ENCODE assay signal across 20 mouse cellular contexts in genomic region chr3:100711486-100711885, GRCm38 (mm10). TPM values are rescaled to one million over a fixed set of nuclear protein-coding genes. Genes with fewer than 3 reads are reported as not detected.
DNase-seq lines count a peak whose midpoint lies in the region; ATAC-seq lines count a peak whose summit lies in the region.
"Had no signal": no experiment of that assay in that cellular context is flagged by ENCODE, and none has a peak within 500 bp of the region (broad histone marks: within the 10 kb centered on the region; RNA-seq: fewer than 3 reads in every experiment).

No protein-coding gene starts in this region.

- no peak overlapping the region for H3K9ac ChIP-seq in hindbrain, embryonic 11.5 days (ENCODE audit: low read depth, low read length)
- H3K9ac ChIP-seq in hindbrain, embryonic 16.5 days (ENCODE audit: low read depth, low read length): no peak overlapping the region
- no peak overlapping the region for H3K9ac ChIP-seq in liver, embryonic 11.5 days (ENCODE audit: low read depth, low read length)
- H3K9ac ChIP-seq: midbrain, embryonic 12.5 days had no signal

- no peak for ATAC-seq in hindbrain, embryonic 11.5 days (ENCODE audit: low FRiP score)
- no peak for ATAC-seq in hindbrain, embryonic 16.5 days
- ATAC-seq in liver, embryonic 11.5 days (replicated peaks; ENCODE audit: low FRiP score): no peak
- no peak for ATAC-seq in monocyte, adult 5-6 weeks (replicated peaks; ENCODE audit: insufficient number of reproducible peaks, low FRiP score, low TSS enrichment, poor library complexity, severe bottlenecking)
- ATAC-seq: forebrain, embryonic 16.5 days; hindbrain, postnatal 0 days had no signal

- no peak overlapping the region for H3K4me3 ChIP-seq in hindbrain, embryonic 11.5 days (ENCODE audit: low read depth, low read length)
- H3K4me3 ChIP-seq in hindbrain, embryonic 16.5 days (ENCODE audit: low read length): no peak overlapping the region
- no peak overlapping the region for H3K4me3 ChIP-seq in liver, embryonic 11.5 days (ENCODE audit: low read depth, low read length)
- H3K4me3 ChIP-seq: layer of hippocampus, adult 2 months; left cerebral cortex, adult 2 months; midbrain, embryonic 12.5 days; myocyte had no signal

- no peaks in the 10 kb centered on the region for H3K36me3 ChIP-seq in hindbrain, embryonic 11.5 days (ENCODE audit: control insufficient read depth, insufficient read depth, low read length)
- H3K36me3 ChIP-seq in hindbrain, embryonic 16.5 days (ENCODE audit: control insufficient read depth, insufficient read depth, low read length): no peaks in the 10 kb centered on the region
- H3K36me3 ChIP-seq in liver, embryonic 11.5 days (ENCODE audit: control insufficient read depth, insufficient read depth, low read length): no peaks in the 10 kb centered on the region
- H3K36me3 ChIP-seq: midbrain, embryonic 12.5 days had no signal

- H3K27ac ChIP-seq in hindbrain, embryonic 11.5 days (ENCODE audit: low read depth, low read length): no peak overlapping the region
- no peak overlapping the region for H3K27ac ChIP-seq in hindbrain, embryonic 16.5 days (ENCODE audit: low read depth, low read length)
- H3K27ac ChIP-seq in liver, embryonic 11.5 days (ENCODE audit: low read depth, low read length): no peak overlapping the region
- H3K27ac ChIP-seq: hindbrain, postnatal 0 days; layer of hippocampus, adult 2 months; left cerebral cortex, adult 2 months; midbrain, embryonic 12.5 days had no signal

- no peaks in the 10 kb centered on the region for H3K9me3 ChIP-seq in hindbrain, embryonic 11.5 days (ENCODE audit: control insufficient read depth, low read length)
- no peaks in the 10 kb centered on the region for H3K9me3 ChIP-seq in hindbrain, embryonic 16.5 days (ENCODE audit: control insufficient read depth, low read length)
- no peaks in the 10 kb centered on the region for H3K9me3 ChIP-seq in liver, embryonic 11.5 days (ENCODE audit: control insufficient read depth, low read length)
- H3K9me3 ChIP-seq: midbrain, embryonic 12.5 days had no signal

- peak; percentile 20 for DNase-seq in hindbrain, embryonic 11.5 days (ENCODE audit: low spot score)
- peak; percentile 64 for DNase-seq in NIH3T3 (ENCODE audit: low read depth)
- DNase-seq in embryo, embryonic 11 days: peak; percentile 80
- peak; percentile 86 for DNase-seq in forelimb bud, embryonic 11.5 days (ENCODE audit: low read depth, low spot score)
- DNase-seq in liver, embryonic 11.5 days (ENCODE audit: low spot score): no peak
- no peak for DNase-seq in ovary, postnatal 10 days (ENCODE audit: low spot score)
- DNase-seq: cerebellum, postnatal 14 days; gastrocnemius, postnatal 10 days; heart, adult 18-20 months; heart, postnatal 14 days; kidney, adult 9 months; thymus, postnatal 25 days had no signal

- no peak overlapping the region for H3K4me2 ChIP-seq in hindbrain, embryonic 11.5 days (replicated peaks; ENCODE audit: low read depth, low read length)
- no peak overlapping the region for H3K4me2 ChIP-seq in hindbrain, embryonic 16.5 days (ENCODE audit: low read length)
- no peak overlapping the region for H3K4me2 ChIP-seq in liver, embryonic 11.5 days
- H3K4me2 ChIP-seq: midbrain, embryonic 12.5 days had no signal

- H3K27me3 ChIP-seq in hindbrain, embryonic 11.5 days (ENCODE audit: control insufficient read depth, insufficient read depth, low read length): no peaks in the 10 kb centered on the region
- no peaks in the 10 kb centered on the region for H3K27me3 ChIP-seq in hindbrain, embryonic 16.5 days (replicated peaks; ENCODE audit: control insufficient read depth, insufficient read depth, low read length)
- no peaks in the 10 kb centered on the region for H3K27me3 ChIP-seq in liver, embryonic 11.5 days (replicated peaks; ENCODE audit: control insufficient read depth, insufficient read depth, low read length)
- H3K27me3 ChIP-seq: midbrain, embryonic 12.5 days had no signal

- no peaks in the 10 kb centered on the region for H3K4me1 ChIP-seq in hindbrain, embryonic 11.5 days (replicated peaks; ENCODE audit: control insufficient read depth, insufficient read depth, low read length)
- H3K4me1 ChIP-seq in hindbrain, embryonic 16.5 days (ENCODE audit: control insufficient read depth, insufficient read depth, low read depth, low read length): no peaks in the 10 kb centered on the region
- no peaks in the 10 kb centered on the region for H3K4me1 ChIP-seq in liver, embryonic 11.5 days (replicated peaks; ENCODE audit: control insufficient read depth, insufficient read depth, low read length)
- H3K4me1 ChIP-seq: midbrain, embryonic 12.5 days had no signal

- 58% methylated on average over 4 of the region's 4 CpGs for WGBS in hindbrain, embryonic 11.5 days
- WGBS in hindbrain, embryonic 16.5 days: 60% methylated on average over 4 of the region's 4 CpGs
- WGBS in liver, embryonic 11.5 days: 18% methylated on average over 4 of the region's 4 CpGs

RNA-seq across cellular contexts. Expression of gene Man1a2, which starts 26.2 kb away (rescaled TPM):
- 48.4 and 68.5 TPM in 2 replicates for polyA plus RNA-seq in hindbrain, embryonic 11.5 days (2014; fragmentation: Nextera tagmentation; extraction: Ambion mirVana)
- 20.8 and 24.0 TPM in 2 replicates for polyA plus RNA-seq in hindbrain, embryonic 16.5 days (2015; fragmentation: Nextera tagmentation; extraction: Ambion mirVana)
- 62.8 and 64.3 TPM in 2 replicates for polyA plus RNA-seq in liver, embryonic 11.5 days (2014; fragmentation: Nextera tagmentation; extraction: Ambion mirVana)
- total RNA-seq in monocyte, adult 5-6 weeks (2017): 56.4 to 88.2 TPM (median 78.2 TPM) in 3 replicates

Comparison
In these comparisons a context has a peak if more than half of its experiments do, and no peak if none do; other contexts are left out.
1. DNase-seq: peak in hindbrain, embryonic 11.5 days (single experiment), NIH3T3 (single experiment), embryo, embryonic 11 days (single experiment) and forelimb bud, embryonic 11.5 days (single experiment); none in liver, embryonic 11.5 days (single experiment) and ovary, postnatal 10 days (single experiment).